ENCODE assay signal across 8 mouse cellular contexts in genomic region chr11:45851516-45852123, GRCm38 (mm10). TPM values are rescaled to one million over a fixed set of nuclear protein-coding genes. Genes with fewer than 3 reads are reported as not detected.
DNase-seq lines count a peak whose midpoint lies in the region; ATAC-seq lines count a peak whose summit lies in the region.

Gene Clint1 (plus strand): TSS chr11:45852051.

- peaks cover 10% of the 10 kb centered on the region; the same call in 1 of the 2 replicates for H3K36me3 ChIP-seq in intestine, embryonic 14.5 days (ENCODE audit: control insufficient read depth, insufficient read depth, low read length)

- H3K27ac ChIP-seq in intestine, embryonic 14.5 days (ENCODE audit: low read depth) = peak within 1 kb of the TSS; percentile 77

- peaks cover 20% of the 10 kb centered on the region for H3K4me1 ChIP-seq in intestine, embryonic 14.5 days (replicated peaks; ENCODE audit: control insufficient read depth, insufficient read depth, low read length)

- H3K27me3 ChIP-seq in intestine, embryonic 14.5 days (replicated peaks; ENCODE audit: control insufficient read depth, insufficient read depth, low read length) = no peaks in the 10 kb centered on the region

- intact Hi-C loops in left cerebral cortex, postnatal 14 days (cut with DNase I) = no loop called here

- peak within 1 kb of the TSS; percentile 62 for H3K4me2 ChIP-seq in intestine, embryonic 14.5 days (ENCODE audit: low read length)

- ATAC-seq in intestine, embryonic 14.5 days (replicated peaks; ENCODE audit: low FRiP score, low TSS enrichment, low read depth) = peak; percentile 88

- H3K9me3 ChIP-seq in intestine, embryonic 14.5 days (ENCODE audit: control insufficient read depth, low read length) = no peaks in the 10 kb centered on the region

- peak within 1 kb of the TSS; percentile 93 for H3K9ac ChIP-seq in intestine, embryonic 14.5 days (ENCODE audit: low read length)

- DNase-seq in adipocyte (ENCODE audit: low spot score) = peak; percentile 54
- DNase-seq in embryo, embryonic 10 days (ENCODE audit: low spot score) = peak; percentile 90
- peak; percentile 82 for DNase-seq in gastrocnemius, postnatal 25 days
- DNase-seq in intestine, embryonic 14.5 days (ENCODE audit: low spot score) = peak; percentile 84
- DNase-seq in left cerebral cortex, postnatal 14 days (ENCODE audit: low spot score in 2 of 2) = peak; percentile 60 to 81
- peak; percentile 80 for DNase-seq in mesoderm, embryonic 11.5 days (ENCODE audit: low read depth, low spot score)
- DNase-seq in right cerebral cortex, postnatal 36 days (ENCODE audit: low spot score in 2 of 2) = peak; percentile 78 to 79
- peak; percentile 73 for DNase-seq in yolk sac, embryonic 10.5 days (ENCODE audit: low spot score)

- peak within 1 kb of the TSS; percentile 97 for H3K4me3 ChIP-seq in intestine, embryonic 14.5 days (ENCODE audit: low read depth, low read length)

- under 1% methylated on average over 55 of the region's 57 CpGs for WGBS in intestine, embryonic 14.5 days

RNA-seq across cellular contexts. Expression of gene Clint1, which starts in this region (rescaled TPM):
- total RNA-seq in gastrocnemius, postnatal 25 days (2021) = 10 to 100 TPM; 27.8 to 35.3 TPM
- polyA plus RNA-seq in intestine, embryonic 14.5 days (2014; fragmentation: Nextera tagmentation; extraction: Ambion mirVana) = 82.1 and 83.1 TPM in 2 replicates
- total RNA-seq in left cerebral cortex, postnatal 14 days (2021) = 10 to 100 TPM; 46.1 to 49.2 TPM

Comparison
In these comparisons a context has a peak if more than half of its experiments do, and no peak if none do; other contexts are left out.
1. Peak in every context shown above with its lines: DNase-seq, ATAC-seq, H3K4me3 ChIP-seq and H3K27ac ChIP-seq.